Mouse (Mus musculus) cerebellum, postnatal 4 days (tissue): ENCODE measurements around the gene Gm10428.
"Not testable (repeated sequence)": the region's sequence is repeated elsewhere in the genome, so short reads cannot be mapped to it uniquely, and the experiment has no call there.

Experiments
- DNase-seq, 2 experiments: peaks; one replicate each; pipeline ENCODE4 v3.0.0; 2022; ENCODE audit warnings: low spot score in 2 of 2, mixed read lengths in 1 of 2

Gene Gm10428

GRCm38 (mm10) chr11:62752780-62753179, at the start of gene Gm10428:
Gm10428 (plus strand) TSS chr11:62753100.
- DNase-seq: no peak

- DNase-seq: no peak
Measured at GRCm38 (mm10) chr11:62706141-62706540, 46.8 kb upstream of the Gm10428 start.

- no peak for DNase-seq
Measured at GRCm38 (mm10) chr11:62708252-62708651, 44.6 kb upstream of the Gm10428 start.

GRCm38 (mm10) chr11:62710657-62711056, 42.2 kb upstream of the Gm10428 start:
- no peak for DNase-seq

GRCm38 (mm10) chr11:62728276-62728675, 24.6 kb upstream of the Gm10428 start:
- DNase-seq: no peak

GRCm38 (mm10) chr11:62731311-62732021, 21.4 kb upstream of the Gm10428 start, which contains the start of gene Zfp287:
Zfp287 (minus strand) TSS chr11:62731905.
- DNase-seq: peak; percentile 76 to 87

- no peak for DNase-seq
Measured at GRCm38 (mm10) chr11:62732022-62732387, 20.9 kb upstream of the Gm10428 start.

- DNase-seq: no peak
Measured at GRCm38 (mm10) chr11:62732665-62733064, 20.2 kb upstream of the Gm10428 start.

GRCm38 (mm10) chr11:62741186-62741585, 11.7 kb upstream of the Gm10428 start:
- no peak for DNase-seq

- DNase-seq: no peak
Measured at GRCm38 (mm10) chr11:62742261-62742957, 10.5 kb upstream of the Gm10428 start.

- DNase-seq: peak; percentile 45 to 75
Measured at GRCm38 (mm10) chr11:62744103-62744502, 8.8 kb upstream of the Gm10428 start.

GRCm38 (mm10) chr11:62746001-62746533, 6.8 kb upstream of the Gm10428 start:
- peak; percentile 37 to 54 for DNase-seq

- no peak for DNase-seq
Measured at GRCm38 (mm10) chr11:62747227-62747626, 5.7 kb upstream of the Gm10428 start.

- no peak for DNase-seq
Measured at GRCm38 (mm10) chr11:62748062-62748461, 4.8 kb upstream of the Gm10428 start.

- DNase-seq: not testable (repeated sequence)
Measured at GRCm38 (mm10) chr11:62749445-62749844, 3.5 kb upstream of the Gm10428 start.

- no peak for DNase-seq
Measured at GRCm38 (mm10) chr11:62752191-62752590, 709 bp upstream of the Gm10428 start.

GRCm38 (mm10) chr11:62756456-62757142, 3.7 kb downstream of the Gm10428 start:
- peak; percentile 85 to 97 for DNase-seq

GRCm38 (mm10) chr11:62757143-62757507, 4.2 kb downstream of the Gm10428 start:
- no peak for DNase-seq

- DNase-seq: no peak
Measured at GRCm38 (mm10) chr11:62757906-62758305, 5.0 kb downstream of the Gm10428 start.

GRCm38 (mm10) chr11:62758491-62758890, 5.6 kb downstream of the Gm10428 start:
- DNase-seq: no peak

GRCm38 (mm10) chr11:62760755-62761457, 8.0 kb downstream of the Gm10428 start:
- DNase-seq: no peak

GRCm38 (mm10) chr11:62776510-62776909, 23.6 kb downstream of the Gm10428 start:
- DNase-seq: no peak
